Mouse (Mus musculus): ENCODE data around the gene Cda.

The Cda gene

GRCm38 (mm10) chr4:138366561-138366960 lies 1.2 kb downstream of the Cda start:
- no peak for DNase-seq

GRCm38 (mm10) chr4:138363511-138363910 lies 4.3 kb downstream of the Cda start:
- DNase-seq, result no peak

GRCm38 (mm10) chr4:138362883-138363282 lies 4.9 kb downstream of the Cda start:
- DNase-seq, result no peak

- peak; percentile 63 for DNase-seq
Observed at GRCm38 (mm10) chr4:138361370-138361821, 6.4 kb downstream of the Cda start.

- no peak for DNase-seq
Observed at GRCm38 (mm10) chr4:138358176-138358575, 9.6 kb downstream of the Cda start.

GRCm38 (mm10) chr4:138356551-138356950 lies 11.2 kb downstream of the Cda start:
- no peak for DNase-seq

GRCm38 (mm10) chr4:138356141-138356540 lies 11.7 kb downstream of the Cda start:
- no peak for DNase-seq

GRCm38 (mm10) chr4:138355496-138355895 lies 12.3 kb downstream of the Cda start:
- no peak for DNase-seq

GRCm38 (mm10) chr4:138353438-138354171 lies 14.2 kb downstream of the Cda start:
- DNase-seq, result no peak

- no peak for DNase-seq
Observed at GRCm38 (mm10) chr4:138352692-138353091, 15.1 kb downstream of the Cda start.

GRCm38 (mm10) chr4:138351821-138352220 lies 16.0 kb downstream of the Cda start:
- DNase-seq, result no peak

- DNase-seq, result no peak
Observed at GRCm38 (mm10) chr4:138348716-138349115, 19.1 kb downstream of the Cda start.

- no peak for DNase-seq
Observed at GRCm38 (mm10) chr4:138347280-138347679, 20.5 kb downstream of the Cda start.

- DNase-seq, result no peak
Observed at GRCm38 (mm10) chr4:138344891-138345545, 22.8 kb downstream of the Cda start.

- no peak for DNase-seq
Observed at GRCm38 (mm10) chr4:138343341-138343837, 24.4 kb downstream of the Cda start.

- DNase-seq, result no peak
Observed at GRCm38 (mm10) chr4:138342778-138343177, 25.0 kb downstream of the Cda start.

- no peak for DNase-seq
Observed at GRCm38 (mm10) chr4:138342048-138342447, 25.7 kb downstream of the Cda start.

- no peak for DNase-seq
Observed at GRCm38 (mm10) chr4:138341393-138341792, 26.4 kb downstream of the Cda start.

- DNase-seq, result peak; percentile 74
Observed at GRCm38 (mm10) chr4:138339963-138340362, 27.8 kb downstream of the Cda start.

- DNase-seq, result no peak
Observed at GRCm38 (mm10) chr4:138337341-138337740, 30.5 kb downstream of the Cda start.

GRCm38 (mm10) chr4:138336876-138337275 lies 30.9 kb downstream of the Cda start:
- DNase-seq, result no peak

- DNase-seq, result no peak
Observed at GRCm38 (mm10) chr4:138335648-138336047, 32.1 kb downstream of the Cda start.

- DNase-seq, result no peak
Observed at GRCm38 (mm10) chr4:138335036-138335435, 32.8 kb downstream of the Cda start.

GRCm38 (mm10) chr4:138333135-138333534 lies 34.7 kb downstream of the Cda start:
- DNase-seq, result no peak
